Mouse (Mus musculus) kidney, embryonic 16.5 days (tissue): ENCODE results near the gene Chd1. TPM values are rescaled to one million over a fixed set of nuclear protein-coding genes. Genes with fewer than 3 reads are reported as not detected.

Experiments used
- ATAC-seq: fragments of 200-750 bp; cut with Nextera tagmentation; 2 replicates; pipeline ENCODE4 v1.8.0; 2017; ENCODE audit warnings: moderate TSS enrichment; ENCODE audit not compliant: low FRiP score, low TSS enrichment
- H3K27ac ChIP-seq: fragments of 300-500 bp; sonication (generic); 2 replicates; pipeline ENCODE4 v1.5.1; 2014; ENCODE audit warnings: low read length
- H3K27me3 ChIP-seq: fragments of 300-500 bp; sonication (generic); 2 replicates; pipeline ENCODE4 v1.6.1; 2014; ENCODE audit warnings: low read length, control low read depth, mixed read lengths; ENCODE audit not compliant: insufficient read depth
- H3K36me3 ChIP-seq: fragments of 300-500 bp; sonication (generic); 2 replicates; pipeline ENCODE4 v1.6.1; 2014; ENCODE audit warnings: low read length, control low read depth, mixed read lengths; ENCODE audit not compliant: insufficient read depth
- H3K4me1 ChIP-seq: fragments of 300-500 bp; sonication (generic); 2 replicates; pipeline ENCODE4 v1.6.1; 2014; ENCODE audit warnings: low read length, control low read depth, mixed read lengths; ENCODE audit not compliant: insufficient read depth
- H3K4me2 ChIP-seq: fragments of 300-500 bp; sonication (generic); replicated peaks from 2 replicates; pipeline ENCODE4 v1.6.1; 2014; ENCODE audit warnings: low read depth, low read length
- H3K4me3 ChIP-seq: fragments of 300-500 bp; sonication (generic); 2 replicates; pipeline ENCODE4 v1.5.1; 2014; ENCODE audit warnings: mild to moderate bottlenecking, low read length
- H3K9ac ChIP-seq: fragments of 300-500 bp; sonication (generic); replicated peaks from 2 replicates; pipeline ENCODE4 v1.6.1; 2014; ENCODE audit warnings: low read length
- H3K9me3 ChIP-seq: fragments of 300-500 bp; sonication (generic); 2 replicates; pipeline ENCODE4 v1.6.1; 2016; ENCODE audit warnings: low read length, control low read depth
- WGBS: fragments of 180-500 bp; shearing (Covaris S2); extraction: QIAGEN DNeasy Blood & Tissue Kit; methylation state at CpG from one replicate; pipeline ENCODE4 v1.1.7; 2014; 5-methylcytosine and 5-hydroxymethylcytosine counted together
- polyA plus RNA-seq: library from polyadenylated mRNA; unstranded; fragments of >200 nt; fragmentation: Nextera tagmentation; extraction: Ambion mirVana; gene quantifications from 2 replicates; pipeline ENCODE4 v1.2.1, GENCODE M21; 2015

Chd1 gene
- polyA plus RNA-seq, 1 experiment from 2014 or later, result 19.4 TPM

DNA sequence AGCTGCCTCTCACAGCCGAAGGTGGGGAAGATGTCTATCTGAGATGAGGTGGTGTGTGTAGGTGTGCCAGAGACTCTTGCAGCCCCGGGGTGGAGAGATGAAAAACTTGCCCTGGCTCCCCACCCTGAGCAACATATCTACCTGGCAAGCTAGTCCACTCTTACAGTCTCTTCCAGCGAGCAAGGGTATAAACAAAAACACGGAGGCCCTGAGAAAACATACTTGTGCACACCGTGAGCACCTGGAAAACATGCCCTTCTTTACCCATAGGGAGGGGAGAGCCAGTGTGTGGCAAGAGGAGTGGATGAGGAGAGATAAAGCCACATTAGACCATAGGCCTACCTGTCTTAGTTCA is 112.3 kb downstream of the Chd1 start:
- H3K36me3 ChIP-seq, result peaks cover 20% of the 10 kb centered on the region; the same call in 1 of the 2 replicates
- H3K9ac ChIP-seq, result no peak overlapping the region
- H3K4me2 ChIP-seq, result no peak overlapping the region
- H3K9me3 ChIP-seq, result no peaks in the 10 kb centered on the region
- no peaks in the 10 kb centered on the region for H3K27me3 ChIP-seq
- 85% methylated on average over 5 of the region's 5 CpGs for WGBS
- no peak overlapping the region for H3K4me3 ChIP-seq
- no peak overlapping the region for H3K27ac ChIP-seq
- no peak for ATAC-seq
- H3K4me1 ChIP-seq, result peaks cover 22% of the 10 kb centered on the region

- ATAC-seq, result no peak
- Histone ChIP-seq H3K4me2 (no peak overlapping the region), H3K4me3 (no peak overlapping the region), H3K36me3 (peaks cover 19% of the 10 kb centered on the region; the same call in 1 of the 2 replicates), H3K9ac (no peak overlapping the region), H3K27ac (no peak overlapping the region), H3K27me3 (no peaks in the 10 kb centered on the region), H3K9me3 (no peaks in the 10 kb centered on the region), H3K4me1 (peaks cover 22% of the 10 kb centered on the region)
- 93% methylated on average over 2 of the region's 2 CpGs for WGBS
These were observed 112.9 kb downstream of the Chd1 start for GRCm38 (mm10) chr17:15817634-15818033.

DNA sequence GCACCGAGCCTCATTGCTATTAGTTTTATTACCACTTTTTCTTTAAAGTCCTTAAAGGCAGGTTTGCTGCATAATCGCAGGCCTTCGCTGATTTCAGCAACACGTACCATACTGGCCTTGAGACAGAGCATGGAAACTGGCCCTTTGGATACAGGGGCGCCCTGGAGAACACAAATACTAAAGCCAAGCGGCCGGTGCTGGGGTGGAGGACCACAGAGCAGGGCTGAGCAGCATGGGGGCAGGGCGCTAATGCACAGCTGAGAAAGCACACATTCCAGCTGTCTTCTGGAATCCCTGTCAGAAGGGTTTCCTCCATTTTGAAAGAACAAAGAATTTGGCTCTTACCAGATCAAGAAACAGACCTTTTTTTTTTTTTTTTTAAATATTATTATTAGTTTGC is 113.6 kb downstream of the Chd1 start:
- no peaks in the 10 kb centered on the region for H3K9me3 ChIP-seq
- ATAC-seq, result no peak
- peaks cover 18% of the 10 kb centered on the region; the same call in 1 of the 2 replicates for H3K36me3 ChIP-seq
- no peak overlapping the region for H3K9ac ChIP-seq
- no peak overlapping the region for H3K4me3 ChIP-seq
- H3K4me2 ChIP-seq, result no peak overlapping the region
- H3K27ac ChIP-seq, result no peak overlapping the region
- 78% methylated on average over 8 of the region's 8 CpGs for WGBS
- peaks cover 27% of the 10 kb centered on the region for H3K4me1 ChIP-seq
- no peaks in the 10 kb centered on the region for H3K27me3 ChIP-seq

GRCm38 (mm10) chr17:15820146-15820545 is 115.4 kb downstream of the Chd1 start:
- 62% methylated on average over 6 of the region's 6 CpGs for WGBS
- no peak overlapping the region for H3K27ac ChIP-seq

GRCm38 (mm10) chr17:15820761-15821160 is 116.0 kb downstream of the Chd1 start:
- Histone ChIP-seq H3K4me3 (no peak overlapping the region), H3K9me3 (no peaks in the 10 kb centered on the region), H3K4me2 (no peak overlapping the region), H3K9ac (no peak overlapping the region), H3K4me1 (peaks cover 33% of the 10 kb centered on the region), H3K27me3 (no peaks in the 10 kb centered on the region), H3K36me3 (peaks cover 16% of the 10 kb centered on the region; the same call in 1 of the 2 replicates), H3K27ac (no peak overlapping the region)
- ATAC-seq, result no peak
- WGBS, result 57% methylated on average over 10 of the region's 10 CpGs

More at GRCm38 (mm10) chr17:15820146-15820545, 115.4 kb downstream of the Chd1 start:
- Histone ChIP-seq H3K4me1 (peaks cover 33% of the 10 kb centered on the region), H3K4me3 (no peak overlapping the region), H3K9ac (no peak overlapping the region), H3K27me3 (no peaks in the 10 kb centered on the region), H3K9me3 (no peaks in the 10 kb centered on the region), H3K36me3 (peaks cover 18% of the 10 kb centered on the region; the same call in 1 of the 2 replicates), H3K4me2 (no peak overlapping the region)
- no peak for ATAC-seq

DNA sequence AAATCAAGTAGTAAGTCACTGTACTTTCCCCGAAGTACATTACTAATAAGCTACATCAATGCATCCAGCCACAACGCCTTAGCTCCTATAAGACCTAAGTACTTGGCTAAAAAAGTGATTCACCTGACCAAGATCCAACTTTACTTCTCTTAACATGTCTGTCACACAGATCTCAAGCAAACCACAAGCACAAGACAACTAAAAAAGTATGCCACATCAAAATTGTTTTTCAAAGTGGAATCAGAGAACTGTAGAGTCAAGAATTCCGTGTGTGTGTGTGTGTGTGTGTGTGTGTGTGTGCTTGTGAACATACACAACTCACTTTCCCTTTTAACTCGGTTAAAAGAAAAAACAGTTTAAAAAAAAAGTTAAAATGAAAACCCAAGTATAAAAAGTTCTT is 116.9 kb downstream of the Chd1 start:
- Histone ChIP-seq H3K9me3 (no peaks in the 10 kb centered on the region), H3K27ac (no peak overlapping the region), H3K4me1 (peaks cover 33% of the 10 kb centered on the region), H3K36me3 (peaks cover 16% of the 10 kb centered on the region; the same call in 1 of the 2 replicates), H3K27me3 (no peaks in the 10 kb centered on the region), H3K9ac (no peak overlapping the region), H3K4me3 (no peak overlapping the region), H3K4me2 (no peak overlapping the region)
- ATAC-seq, result no peak
- 87% methylated on average over 4 of the region's 4 CpGs for WGBS

Other genes with a start within 250 kb of the Chd1 start
- 258 and 270 TPM in 2 replicates for gene Psmb1, start 205.2 kb upstream of the Chd1 start, polyA plus RNA-seq
- 52.5 and 58.1 TPM in 2 replicates for gene Tbp, start 205.1 kb upstream of the Chd1 start, polyA plus RNA-seq
- gene Pdcd2, start 177.7 kb upstream of the Chd1 start, polyA plus RNA-seq, result 44.5 and 45.4 TPM in 2 replicates
- 2.1 and 2.7 TPM in 2 replicates for gene Prdm9, start 140.6 kb upstream of the Chd1 start, polyA plus RNA-seq
- gene Rgmb, start 126.1 kb downstream of the Chd1 start, polyA plus RNA-seq, result 10.1 and 12.2 TPM in 2 replicates